Mouse (Mus musculus): ENCODE data around the gene Fbxo34. TPM values are rescaled to one million over a fixed set of nuclear protein-coding genes. Genes with fewer than 3 reads are reported as not detected.

Fbxo34 gene
- polyA plus RNA-seq, 1 experiment from 2014 or later, result 33.6 TPM

GRCm38 (mm10) chr14:47533365-47534175 is 83.3 kb downstream of the Fbxo34 start:
- Histone ChIP-seq H3K4me2 (ENCODE audit: low read length) (peak overlapping the region; percentile 28; the same call in 1 of the 2 replicates), H3K9ac (ENCODE audit: low read depth, low read length) (no peak overlapping the region), H3K27me3 (replicated peaks; ENCODE audit: control insufficient read depth, insufficient read depth, low read length) (no peaks in the 10 kb centered on the region), H3K9me3 (ENCODE audit: control insufficient read depth, low read length) (no peaks in the 10 kb centered on the region), H3K4me3 (ENCODE audit: low read length) (no peak overlapping the region), H3K27ac (ENCODE audit: low read depth, low read length) (no peak overlapping the region), H3K4me1 (ENCODE audit: control insufficient read depth, insufficient read depth, low read depth, low read length) (no peaks in the 10 kb centered on the region), H3K36me3 (ENCODE audit: control insufficient read depth, insufficient read depth, low read length) (peaks cover 3% of the 10 kb centered on the region; the same call in 1 of the 2 replicates)
- WGBS, result 44% methylated on average over 11 of the region's 11 CpGs
- ATAC-seq, result peak; percentile 51

- Histone ChIP-seq H3K36me3 (ENCODE audit: control insufficient read depth, insufficient read depth, low read length) (peaks cover 5% of the 10 kb centered on the region; the same call in 1 of the 2 replicates), H3K27ac (ENCODE audit: low read depth, low read length) (no peak overlapping the region), H3K27me3 (replicated peaks; ENCODE audit: control insufficient read depth, insufficient read depth, low read length) (no peaks in the 10 kb centered on the region), H3K9me3 (ENCODE audit: control insufficient read depth, low read length) (no peaks in the 10 kb centered on the region), H3K9ac (ENCODE audit: low read depth, low read length) (no peak overlapping the region), H3K4me3 (ENCODE audit: low read length) (no peak overlapping the region), H3K4me1 (ENCODE audit: control insufficient read depth, insufficient read depth, low read depth, low read length) (no peaks in the 10 kb centered on the region), H3K4me2 (ENCODE audit: low read length) (no peak overlapping the region)
- 0 out of 2 replicates have a peak, but pooled peaks have one; percentile 5 for ATAC-seq
- 85% methylated on average over 5 of the region's 5 CpGs for WGBS
Observed at GRCm38 (mm10) chr14:47534176-47534525, 83.9 kb downstream of the Fbxo34 start.

GRCm38 (mm10) chr14:47535096-47535495 is 84.9 kb downstream of the Fbxo34 start:
- Histone ChIP-seq H3K4me3 (ENCODE audit: low read length) (no peak overlapping the region), H3K27me3 (replicated peaks; ENCODE audit: control insufficient read depth, insufficient read depth, low read length) (no peaks in the 10 kb centered on the region), H3K36me3 (ENCODE audit: control insufficient read depth, insufficient read depth, low read length) (0 out of 2 replicates have a peak, but pooled peaks cover 8% of the 10 kb centered on the region), H3K9ac (ENCODE audit: low read depth, low read length) (no peak overlapping the region), H3K9me3 (ENCODE audit: control insufficient read depth, low read length) (no peaks in the 10 kb centered on the region), H3K4me2 (ENCODE audit: low read length) (no peak overlapping the region), H3K27ac (ENCODE audit: low read depth, low read length) (no peak overlapping the region), H3K4me1 (ENCODE audit: control insufficient read depth, insufficient read depth, low read depth, low read length) (no peaks in the 10 kb centered on the region)
- ATAC-seq, result no peak
- 94% methylated on average over 1 of the region's 1 CpGs for WGBS

GRCm38 (mm10) chr14:47541325-47541948 is 91.2 kb downstream of the Fbxo34 start:
- Histone ChIP-seq H3K4me2 (ENCODE audit: low read length) (no peak overlapping the region), H3K9ac (ENCODE audit: low read depth, low read length) (no peak overlapping the region), H3K4me3 (ENCODE audit: low read length) (no peak overlapping the region), H3K27me3 (replicated peaks; ENCODE audit: control insufficient read depth, insufficient read depth, low read length) (no peaks in the 10 kb centered on the region), H3K4me1 (ENCODE audit: control insufficient read depth, insufficient read depth, low read depth, low read length) (no peaks in the 10 kb centered on the region), H3K36me3 (ENCODE audit: control insufficient read depth, insufficient read depth, low read length) (peaks cover 34% of the 10 kb centered on the region), H3K27ac (ENCODE audit: low read depth, low read length) (no peak overlapping the region), H3K9me3 (ENCODE audit: control insufficient read depth, low read length) (no peaks in the 10 kb centered on the region)
- 93% methylated on average over 10 of the region's 10 CpGs for WGBS
- no peak for ATAC-seq

- H3K9me3 ChIP-seq (ENCODE audit: control insufficient read depth, low read length), result no peaks in the 10 kb centered on the region
- 91% methylated on average over 3 of the region's 3 CpGs for WGBS
- no peaks in the 10 kb centered on the region for H3K4me1 ChIP-seq (ENCODE audit: control insufficient read depth, insufficient read depth, low read depth, low read length)
- no peak for ATAC-seq
- H3K4me2 ChIP-seq (ENCODE audit: low read length), result no peak overlapping the region
- H3K36me3 ChIP-seq (ENCODE audit: control insufficient read depth, insufficient read depth, low read length), result peaks cover 41% of the 10 kb centered on the region
- H3K27me3 ChIP-seq (replicated peaks; ENCODE audit: control insufficient read depth, insufficient read depth, low read length), result no peaks in the 10 kb centered on the region
- no peak overlapping the region for H3K27ac ChIP-seq (ENCODE audit: low read depth, low read length)
- H3K4me3 ChIP-seq (ENCODE audit: low read length), result no peak overlapping the region
- H3K9ac ChIP-seq (ENCODE audit: low read depth, low read length), result no peak overlapping the region
Observed at GRCm38 (mm10) chr14:47542283-47542682, 92.1 kb downstream of the Fbxo34 start.

- 91% methylated on average over 5 of the region's 5 CpGs for WGBS
- no peak overlapping the region for H3K27ac ChIP-seq (ENCODE audit: low read depth, low read length)
- no peaks in the 10 kb centered on the region for H3K9me3 ChIP-seq (ENCODE audit: control insufficient read depth, low read length)
- no peaks in the 10 kb centered on the region for H3K27me3 ChIP-seq (replicated peaks; ENCODE audit: control insufficient read depth, insufficient read depth, low read length)
- no peak overlapping the region for H3K4me2 ChIP-seq (ENCODE audit: low read length)
- no peak for ATAC-seq
- H3K4me1 ChIP-seq (ENCODE audit: control insufficient read depth, insufficient read depth, low read depth, low read length), result no peaks in the 10 kb centered on the region
- H3K36me3 ChIP-seq (ENCODE audit: control insufficient read depth, insufficient read depth, low read length), result peaks cover 47% of the 10 kb centered on the region
- H3K9ac ChIP-seq (ENCODE audit: low read depth, low read length), result no peak overlapping the region
- H3K4me3 ChIP-seq (ENCODE audit: low read length), result no peak overlapping the region
Observed at GRCm38 (mm10) chr14:47544286-47544685, 94.1 kb downstream of the Fbxo34 start.

- Histone ChIP-seq H3K9ac (ENCODE audit: low read depth, low read length) (no peak overlapping the region), H3K27ac (ENCODE audit: low read depth, low read length) (no peak overlapping the region), H3K4me3 (ENCODE audit: low read length) (no peak overlapping the region), H3K4me1 (ENCODE audit: control insufficient read depth, insufficient read depth, low read depth, low read length) (no peaks in the 10 kb centered on the region), H3K36me3 (ENCODE audit: control insufficient read depth, insufficient read depth, low read length) (peaks cover 46% of the 10 kb centered on the region), H3K9me3 (ENCODE audit: control insufficient read depth, low read length) (no peaks in the 10 kb centered on the region), H3K4me2 (ENCODE audit: low read length) (no peak overlapping the region), H3K27me3 (replicated peaks; ENCODE audit: control insufficient read depth, insufficient read depth, low read length) (no peaks in the 10 kb centered on the region)
- 97% methylated on average over 4 of the region's 4 CpGs for WGBS
- ATAC-seq, result no peak
Observed at GRCm38 (mm10) chr14:47544877-47545276, 94.7 kb downstream of the Fbxo34 start.

- no peak for ATAC-seq
Observed at GRCm38 (mm10) chr14:47551668-47552067, 101.4 kb downstream of the Fbxo34 start.

GRCm38 (mm10) chr14:47553380-47553779 is 103.2 kb downstream of the Fbxo34 start:
- H3K27ac ChIP-seq (ENCODE audit: low read depth, low read length), result no peak overlapping the region
- H3K4me1 ChIP-seq (ENCODE audit: control insufficient read depth, insufficient read depth, low read depth, low read length), result no peaks in the 10 kb centered on the region
- no peak overlapping the region for H3K4me2 ChIP-seq (ENCODE audit: low read length)
- H3K9ac ChIP-seq (ENCODE audit: low read depth, low read length), result no peak overlapping the region
- ATAC-seq, result no peak
- H3K36me3 ChIP-seq (ENCODE audit: control insufficient read depth, insufficient read depth, low read length), result peaks cover 17% of the 10 kb centered on the region; the same call in 1 of the 2 replicates
- H3K27me3 ChIP-seq (replicated peaks; ENCODE audit: control insufficient read depth, insufficient read depth, low read length), result no peaks in the 10 kb centered on the region
- WGBS, result 93% methylated on average over 2 of the region's 2 CpGs
- no peaks in the 10 kb centered on the region for H3K9me3 ChIP-seq (ENCODE audit: control insufficient read depth, low read length)
- H3K4me3 ChIP-seq (ENCODE audit: low read length), result no peak overlapping the region

More at GRCm38 (mm10) chr14:47551668-47552067, 101.4 kb downstream of the Fbxo34 start:
- no peak overlapping the region for H3K4me3 ChIP-seq (ENCODE audit: low read length)
- no peak overlapping the region for H3K4me2 ChIP-seq (ENCODE audit: low read length)
- peaks cover 27% of the 10 kb centered on the region for H3K36me3 ChIP-seq (ENCODE audit: control insufficient read depth, insufficient read depth, low read length)
- no peak overlapping the region for H3K27ac ChIP-seq (ENCODE audit: low read depth, low read length)
- H3K27me3 ChIP-seq (replicated peaks; ENCODE audit: control insufficient read depth, insufficient read depth, low read length), result no peaks in the 10 kb centered on the region
- H3K4me1 ChIP-seq (ENCODE audit: control insufficient read depth, insufficient read depth, low read depth, low read length), result no peaks in the 10 kb centered on the region
- no peak overlapping the region for H3K9ac ChIP-seq (ENCODE audit: low read depth, low read length)
- H3K9me3 ChIP-seq (ENCODE audit: control insufficient read depth, low read length), result no peaks in the 10 kb centered on the region
- WGBS, result 98% methylated on average over 6 of the region's 6 CpGs
